Mouse (Mus musculus) lung, postnatal 14 days (tissue): ENCODE measurements around the gene Hsd17b12.
A peak's percentile ranks its signal among the peaks of the same experiment; 100 is the strongest.

Source experiments
- DNase-seq: peaks from one replicate; pipeline ENCODE4 v3.0.0; 2021

Gene Hsd17b12

DNA sequence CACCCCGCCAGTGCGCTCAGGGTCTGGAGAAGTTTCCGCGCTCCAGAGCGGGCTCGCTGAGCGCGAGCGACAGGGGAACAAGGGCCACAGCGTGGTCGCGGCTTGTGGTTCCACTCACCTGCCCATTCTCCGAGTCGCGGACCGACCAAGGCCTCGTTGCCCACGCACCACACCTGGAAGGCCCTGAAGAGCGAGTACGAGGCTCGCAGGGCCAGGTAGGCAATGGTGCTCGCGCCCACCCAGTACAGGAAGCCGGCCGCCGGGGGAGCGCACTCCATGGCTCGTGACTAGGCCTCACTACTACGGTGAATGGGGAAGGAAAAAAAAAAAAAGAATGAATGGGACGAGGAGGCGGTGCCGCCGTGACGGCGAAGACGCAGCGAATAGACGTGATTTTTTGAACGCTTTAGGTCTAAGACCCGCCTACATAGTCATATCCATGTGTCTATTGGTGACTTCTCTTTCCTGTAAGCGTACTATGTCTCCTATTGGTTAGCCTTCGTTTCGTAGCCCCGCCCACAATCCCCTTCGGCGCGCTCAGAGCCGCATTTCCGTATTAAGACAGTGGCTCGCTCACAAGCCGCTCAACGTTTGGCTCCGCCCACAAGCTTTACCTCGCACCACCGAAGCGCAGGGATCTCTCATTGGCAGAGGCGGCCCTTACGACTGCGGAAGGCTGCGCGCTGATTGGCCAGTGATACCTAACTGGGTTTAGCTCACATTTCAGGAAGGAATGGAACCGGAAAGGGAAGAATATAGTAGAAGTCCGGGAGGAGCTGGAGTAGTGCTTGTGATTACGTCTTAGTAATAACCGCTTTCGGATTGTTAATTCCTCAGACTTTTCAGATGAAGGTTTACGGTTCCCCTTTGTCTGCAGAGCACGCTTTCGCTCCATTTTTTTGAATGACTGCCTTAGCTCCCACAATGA is at the start of gene Hsd17b12:
Gene Hsd17b12, minus strand, starts transcription at position 373 of the 928 bp plus-strand sequence.
- peak; percentile 99 for DNase-seq

DNA sequence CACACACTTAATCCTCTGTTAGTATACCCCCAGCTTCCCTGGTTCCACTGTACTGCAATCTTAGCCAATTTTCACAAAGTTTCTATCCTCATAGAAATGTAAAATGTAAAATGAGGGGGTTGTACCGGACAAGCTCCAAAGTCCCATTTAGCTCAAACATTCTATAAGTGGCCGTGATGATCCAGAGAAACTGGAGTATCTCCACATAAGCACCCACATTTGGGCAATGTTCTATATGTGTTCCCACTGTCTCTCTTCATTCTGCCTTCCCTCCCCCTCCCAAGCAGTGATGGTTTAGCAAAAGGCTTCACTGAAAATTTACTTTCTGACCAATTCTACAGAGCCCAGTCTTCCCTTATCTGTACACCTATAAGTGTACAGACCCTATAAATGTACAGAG is 27.1 kb upstream of the Hsd17b12 start:
- no peak for DNase-seq

DNA sequence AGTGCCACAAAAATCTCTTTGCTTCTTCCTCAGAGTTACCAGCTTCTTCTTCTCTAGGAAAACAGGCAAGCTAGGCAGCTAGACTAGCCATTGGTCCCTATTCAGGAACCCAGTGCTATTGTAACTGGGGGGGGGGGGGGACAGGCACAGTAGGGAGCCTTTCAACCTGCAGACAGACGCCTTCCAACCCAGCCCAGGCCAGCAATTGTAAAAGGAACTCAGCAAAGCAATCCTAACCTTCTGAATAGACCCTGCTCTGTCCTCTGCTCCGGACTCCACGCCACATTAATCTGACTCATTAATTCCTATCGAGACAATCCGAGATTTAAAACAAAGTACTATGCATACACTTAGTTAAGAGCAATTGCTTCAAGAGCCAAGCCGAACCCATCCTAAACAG is 26.4 kb upstream of the Hsd17b12 start:
- no peak for DNase-seq

DNA sequence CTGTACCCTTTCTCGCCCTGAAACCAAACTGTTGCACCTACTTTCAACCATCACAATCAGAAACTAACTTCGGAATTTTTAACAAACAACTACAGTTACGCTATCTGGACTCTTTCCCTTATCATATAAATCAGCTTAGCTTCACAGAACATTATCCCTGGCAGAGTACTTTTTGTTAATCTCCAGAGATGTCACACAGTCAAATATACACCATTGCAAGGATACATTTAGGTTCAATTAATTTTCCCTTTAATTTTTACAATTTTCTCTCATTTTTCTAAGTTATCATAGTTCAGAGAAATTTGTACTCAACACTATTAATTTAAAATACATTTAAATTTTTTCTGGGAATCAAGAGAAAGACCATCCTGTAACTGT is 21.3 kb upstream of the Hsd17b12 start:
- no peak for DNase-seq

DNA sequence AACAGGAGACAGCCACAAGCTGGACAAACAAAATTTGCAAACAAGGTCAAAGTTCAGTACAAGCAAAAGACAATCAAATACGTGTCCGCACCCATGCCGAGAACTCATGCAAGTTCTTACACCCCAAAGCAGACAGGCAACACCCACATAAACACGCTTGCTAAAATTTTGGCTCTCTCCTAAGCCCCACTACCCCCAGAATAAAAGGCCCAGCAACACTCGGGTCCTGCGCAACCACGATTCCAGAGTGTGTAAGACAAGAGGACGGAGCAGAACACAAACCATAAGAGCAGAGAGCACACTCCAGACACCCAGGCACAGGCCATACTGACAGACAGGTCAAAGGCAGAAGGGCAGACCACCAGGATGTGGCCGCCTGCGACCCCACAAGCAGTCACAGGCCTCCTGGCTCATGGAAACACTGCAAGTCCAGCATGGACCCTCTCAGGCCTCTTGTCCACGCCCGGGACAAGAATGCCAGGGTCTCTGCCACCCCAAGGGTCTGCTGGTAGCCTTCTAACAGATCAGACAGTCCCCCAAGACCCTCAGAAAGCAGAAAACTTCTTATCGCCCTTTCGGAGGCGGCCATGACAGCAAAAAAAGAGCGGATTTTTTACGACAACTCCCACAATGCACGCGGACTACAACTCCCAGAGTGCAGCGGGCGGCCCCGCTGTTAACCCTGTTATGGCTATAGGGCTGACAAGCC is 20.7 kb upstream of the Hsd17b12 start:
- peak; percentile 85 for DNase-seq

DNA sequence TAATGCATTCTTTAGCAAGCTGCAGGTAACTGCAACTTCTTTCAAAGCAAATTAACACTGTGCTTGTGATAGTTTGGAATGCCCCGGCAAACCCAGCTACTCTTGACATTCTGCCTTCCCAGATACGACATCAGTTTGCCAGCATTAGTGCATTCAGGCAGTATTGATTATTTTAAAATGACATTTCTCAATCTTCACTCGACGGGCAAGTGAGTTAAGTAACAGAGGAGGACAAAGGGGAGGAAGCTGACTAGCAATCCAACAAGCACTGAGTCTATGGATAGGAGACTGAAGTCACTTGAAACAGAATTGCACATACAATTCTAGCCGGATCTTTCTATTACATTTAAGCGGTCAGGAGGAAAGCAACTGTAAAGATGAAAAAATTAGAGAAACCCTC is 19.5 kb upstream of the Hsd17b12 start:
- no peak for DNase-seq

DNA sequence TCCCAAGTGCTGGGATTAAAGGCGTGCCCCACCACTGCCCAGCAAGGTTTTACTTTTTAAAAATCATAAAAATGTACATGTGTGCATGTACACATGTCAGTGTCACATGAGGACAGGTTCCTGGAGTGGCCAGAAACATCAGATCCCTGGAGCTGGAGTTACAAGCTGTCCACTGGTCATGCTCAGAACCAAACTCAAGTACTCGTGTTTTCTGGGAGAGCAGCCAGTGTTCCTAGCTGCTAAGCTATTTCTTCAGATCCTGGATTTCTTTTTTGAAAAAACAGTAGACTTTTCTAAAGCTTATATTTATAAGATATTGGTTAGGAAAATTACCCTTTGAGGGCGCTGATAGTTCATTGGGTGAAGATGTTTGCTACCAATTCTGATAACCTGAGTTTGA is 18.6 kb upstream of the Hsd17b12 start:
- DNase-seq, result no peak

DNA sequence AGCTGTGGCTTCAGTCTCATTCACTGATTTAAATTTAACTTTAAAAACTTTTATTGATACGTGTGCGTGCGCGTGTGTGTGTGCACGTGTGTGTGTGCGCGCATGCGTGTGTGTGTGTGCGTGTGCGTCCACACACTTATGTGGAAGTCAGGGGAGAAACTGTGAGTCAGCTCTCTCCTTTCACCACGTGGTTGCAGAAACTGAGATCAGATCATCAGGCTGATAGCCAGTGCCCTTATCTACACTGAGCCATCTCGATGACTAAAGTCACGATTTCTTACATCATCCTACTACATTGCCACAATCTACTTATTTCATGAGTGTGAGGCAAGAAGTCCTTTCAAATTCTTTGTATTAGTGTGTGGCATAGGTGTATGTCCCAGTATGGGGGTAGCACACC is 15.8 kb upstream of the Hsd17b12 start:
- DNase-seq, result no peak

DNA sequence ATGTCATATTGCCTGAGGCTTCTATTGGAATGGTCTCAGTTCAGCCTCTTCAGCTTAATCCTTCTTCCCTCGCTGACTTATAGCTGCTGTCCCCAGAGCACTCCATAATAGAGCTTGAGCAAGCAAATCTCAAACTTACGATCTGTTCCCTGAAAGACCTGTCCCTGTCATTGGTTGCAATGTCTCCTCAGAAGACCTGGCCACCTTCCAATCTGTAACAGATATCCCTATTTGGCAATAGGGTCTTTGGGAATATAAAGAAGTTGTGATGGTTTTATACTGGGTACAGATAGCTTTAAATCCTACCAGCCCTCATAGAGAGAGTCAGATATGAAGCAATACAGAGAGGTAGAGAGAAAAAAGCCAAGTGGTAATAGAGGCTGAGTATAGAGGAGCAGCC is 5.4 kb upstream of the Hsd17b12 start:
- DNase-seq, result no peak

DNA sequence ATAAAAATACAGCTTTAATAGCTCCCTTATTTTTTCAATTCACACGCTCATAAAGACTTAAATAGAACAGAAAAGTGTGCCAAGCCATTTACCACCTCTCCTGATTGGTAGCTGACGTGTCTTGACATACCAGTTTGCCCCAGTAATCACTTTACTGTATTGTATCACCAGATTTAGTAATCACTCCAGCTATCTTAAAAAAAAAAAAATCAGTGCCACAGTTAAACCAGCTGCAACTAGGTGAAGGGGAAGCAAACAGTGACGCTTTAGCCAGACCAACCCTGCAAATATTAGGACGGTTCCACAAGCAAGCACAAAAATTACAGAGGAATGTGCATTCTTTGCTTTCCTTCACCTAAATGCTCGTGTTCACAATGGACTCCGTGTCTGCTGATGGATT is 4.4 kb upstream of the Hsd17b12 start:
- DNase-seq, result no peak

DNA sequence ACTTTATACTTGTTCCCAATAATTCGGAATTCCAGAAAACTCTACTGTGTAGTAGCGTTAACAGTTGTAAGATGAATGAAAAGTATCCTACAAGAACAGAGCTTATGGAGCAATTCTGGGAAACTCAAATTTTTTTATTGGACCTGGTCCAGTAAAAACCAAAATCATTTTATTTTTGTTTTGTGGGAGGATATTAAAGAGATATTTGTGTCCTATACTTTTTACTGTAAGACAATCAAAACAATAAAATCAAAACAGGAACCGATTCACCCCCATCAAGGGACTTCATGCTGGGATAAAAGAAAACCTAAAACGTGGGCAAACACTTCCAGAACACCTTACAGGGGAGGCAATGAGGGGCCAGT is 738 bp upstream of the Hsd17b12 start:
- DNase-seq, result no peak

DNA sequence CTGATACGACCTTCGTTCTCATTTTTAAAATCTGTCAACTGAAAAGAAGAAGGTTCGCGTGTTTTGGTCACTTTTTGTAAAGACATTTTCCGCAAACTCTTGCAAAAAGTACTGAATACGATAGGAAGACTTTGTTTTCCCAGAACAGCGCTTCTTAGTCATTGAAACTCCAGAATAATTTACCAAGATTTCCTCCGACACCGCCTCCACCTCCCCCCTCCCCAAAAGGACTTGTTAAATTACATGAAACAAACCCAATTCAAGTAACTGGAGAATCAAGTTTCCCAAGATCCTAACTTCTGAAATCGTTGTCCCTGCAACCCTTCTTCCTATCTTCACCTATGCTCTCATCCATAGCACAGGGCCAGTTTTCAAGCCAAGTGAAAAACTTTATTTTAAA is 713 bp downstream of the Hsd17b12 start:
- no peak for DNase-seq

DNA sequence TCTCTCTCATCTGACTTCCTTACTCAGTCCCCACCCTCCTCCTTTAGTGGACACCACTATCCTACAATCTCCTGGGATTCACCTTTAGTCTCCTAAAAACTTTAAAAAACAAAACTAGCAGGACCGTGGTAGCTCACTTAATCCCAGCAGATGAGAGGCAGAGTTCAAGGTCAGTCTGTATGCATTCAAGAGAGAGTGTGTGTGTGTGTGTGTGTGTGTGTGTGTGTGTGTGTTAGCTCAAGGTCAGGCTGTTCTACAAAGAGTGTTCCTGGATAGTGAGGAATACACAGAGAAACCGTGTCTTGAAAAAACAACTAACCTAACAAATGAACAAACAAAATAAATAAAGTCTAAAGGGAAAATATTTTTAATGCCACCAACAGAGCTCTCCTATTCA is 12.6 kb downstream of the Hsd17b12 start:
- no peak for DNase-seq

DNA sequence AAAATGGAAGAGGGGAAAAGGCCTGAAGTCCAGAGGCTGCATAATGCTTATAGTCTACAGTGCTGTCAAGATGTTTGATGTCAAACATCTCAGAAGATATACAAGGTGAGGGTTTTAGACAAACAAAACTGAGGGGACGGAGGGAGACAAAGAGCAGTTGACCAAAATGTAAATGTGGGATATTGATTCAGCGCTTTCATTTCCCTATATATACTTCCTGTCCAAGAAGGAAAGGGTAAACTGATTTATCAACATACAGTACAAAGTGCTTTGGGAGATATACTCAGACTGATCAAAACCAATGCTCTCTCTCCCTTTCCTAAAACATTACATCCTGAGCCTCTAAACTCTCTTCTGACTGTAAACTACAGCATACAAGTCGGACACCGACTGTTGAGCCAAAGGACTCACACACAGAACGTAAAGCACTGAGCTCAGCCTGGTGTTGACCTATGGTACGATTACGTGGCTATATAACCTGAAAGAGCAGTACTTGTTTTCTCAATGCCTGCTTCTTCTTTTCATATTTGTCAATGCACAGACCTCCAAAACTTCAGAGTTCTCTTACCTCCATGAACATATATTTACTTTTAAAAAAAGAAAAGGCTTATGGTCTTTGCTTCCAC is 13.1 kb downstream of the Hsd17b12 start:
- DNase-seq, result no peak

DNA sequence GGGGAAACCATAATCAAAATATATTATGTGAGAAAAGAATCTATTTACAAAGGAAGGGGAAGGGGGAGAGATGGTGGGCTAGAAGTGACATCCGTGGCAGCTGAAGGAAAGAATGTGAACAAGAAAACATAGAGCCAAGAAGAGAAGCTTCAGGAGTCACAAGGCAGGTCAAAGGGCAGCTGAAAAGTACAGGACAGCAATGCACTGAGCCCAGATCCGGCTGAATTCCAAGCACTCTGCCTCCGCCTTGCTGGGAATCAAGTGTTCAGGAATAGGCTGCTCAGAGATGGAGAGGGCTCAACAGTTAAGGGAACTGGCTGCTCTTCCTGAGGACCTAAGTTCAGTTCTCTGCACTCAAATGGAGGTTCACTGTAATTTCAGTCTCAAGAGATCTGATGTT is 16.5 kb downstream of the Hsd17b12 start:
- no peak for DNase-seq

DNA sequence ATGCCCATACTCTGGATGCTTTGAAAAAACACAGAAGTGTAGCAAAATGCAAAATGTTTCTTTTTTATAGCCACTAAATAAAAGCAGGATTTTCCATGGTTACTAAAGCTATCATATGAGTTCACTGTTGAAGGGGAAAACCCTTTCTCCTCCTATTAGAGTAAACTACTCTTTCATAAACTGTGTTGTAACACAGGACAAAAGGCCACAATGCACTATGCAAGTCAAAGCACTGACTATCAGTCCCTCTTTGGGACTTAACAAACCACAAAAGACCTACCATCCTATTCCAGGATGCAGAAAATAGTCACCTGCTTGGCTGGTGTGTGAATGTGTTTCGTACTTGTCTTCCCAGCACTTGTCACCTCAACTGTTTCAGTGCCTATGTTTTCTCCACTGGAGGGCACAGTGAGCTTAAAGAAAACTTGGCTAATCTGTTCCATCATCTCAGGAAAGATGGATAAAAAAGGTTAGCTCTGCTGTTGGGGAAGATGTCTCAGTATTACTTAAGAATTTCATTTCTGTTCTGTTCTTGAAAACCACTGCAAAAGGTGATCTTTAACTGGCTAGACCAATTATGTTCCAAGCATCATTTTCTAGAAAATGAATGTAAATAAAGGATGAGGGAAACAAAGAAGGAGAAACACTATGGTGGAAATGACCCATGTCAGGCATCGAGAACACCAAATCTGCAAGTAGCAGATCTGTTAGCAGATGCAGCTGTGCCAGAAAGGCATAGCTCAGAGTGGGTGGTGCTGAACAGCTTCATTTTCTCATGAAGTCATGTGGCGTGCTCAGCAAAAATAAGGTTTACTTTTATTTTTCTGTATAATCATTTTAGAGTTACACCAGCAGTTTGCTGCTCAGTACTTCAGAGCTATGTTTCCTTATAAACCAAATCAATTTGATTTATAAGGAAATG is 19.0 kb downstream of the Hsd17b12 start:
- DNase-seq, result no peak

DNA sequence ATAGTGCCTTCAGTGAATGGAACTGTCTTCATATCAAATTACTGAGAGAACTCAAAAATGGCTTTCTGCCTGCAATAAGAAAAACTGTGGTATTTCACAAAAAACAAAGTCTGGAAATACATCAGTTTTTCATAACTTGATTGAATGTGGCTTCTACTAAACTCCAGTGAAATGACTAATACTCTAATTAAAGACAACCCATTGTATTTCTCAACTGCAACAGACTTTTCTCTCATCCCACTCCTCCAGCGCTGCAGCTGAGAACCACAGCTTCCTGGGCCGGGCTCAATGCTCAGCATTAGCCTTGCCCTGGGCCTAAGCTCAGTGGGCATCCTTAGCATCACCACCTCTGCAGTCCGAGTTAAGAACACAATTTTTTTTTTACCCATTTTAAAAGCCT is 20.9 kb downstream of the Hsd17b12 start:
- no peak for DNase-seq

DNA sequence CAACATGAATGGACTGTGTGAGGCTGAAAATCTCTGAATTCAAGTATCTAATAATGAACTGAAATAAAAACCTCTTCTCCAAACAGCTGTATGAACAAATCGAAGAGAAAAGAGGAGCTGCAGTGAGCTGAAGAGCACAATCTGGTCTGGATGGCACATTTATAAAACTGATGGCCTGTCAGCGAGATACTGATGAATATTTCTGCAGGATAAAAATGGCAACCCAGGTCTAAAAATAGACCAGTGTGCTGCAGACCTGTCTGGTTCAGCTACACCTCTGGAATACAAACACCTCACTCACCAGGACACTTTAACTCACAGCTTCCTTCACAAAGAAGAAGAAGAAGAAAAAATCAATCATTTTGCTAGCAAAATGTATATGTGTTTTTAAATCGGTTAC is 29.3 kb downstream of the Hsd17b12 start:
- DNase-seq, result no peak

DNA sequence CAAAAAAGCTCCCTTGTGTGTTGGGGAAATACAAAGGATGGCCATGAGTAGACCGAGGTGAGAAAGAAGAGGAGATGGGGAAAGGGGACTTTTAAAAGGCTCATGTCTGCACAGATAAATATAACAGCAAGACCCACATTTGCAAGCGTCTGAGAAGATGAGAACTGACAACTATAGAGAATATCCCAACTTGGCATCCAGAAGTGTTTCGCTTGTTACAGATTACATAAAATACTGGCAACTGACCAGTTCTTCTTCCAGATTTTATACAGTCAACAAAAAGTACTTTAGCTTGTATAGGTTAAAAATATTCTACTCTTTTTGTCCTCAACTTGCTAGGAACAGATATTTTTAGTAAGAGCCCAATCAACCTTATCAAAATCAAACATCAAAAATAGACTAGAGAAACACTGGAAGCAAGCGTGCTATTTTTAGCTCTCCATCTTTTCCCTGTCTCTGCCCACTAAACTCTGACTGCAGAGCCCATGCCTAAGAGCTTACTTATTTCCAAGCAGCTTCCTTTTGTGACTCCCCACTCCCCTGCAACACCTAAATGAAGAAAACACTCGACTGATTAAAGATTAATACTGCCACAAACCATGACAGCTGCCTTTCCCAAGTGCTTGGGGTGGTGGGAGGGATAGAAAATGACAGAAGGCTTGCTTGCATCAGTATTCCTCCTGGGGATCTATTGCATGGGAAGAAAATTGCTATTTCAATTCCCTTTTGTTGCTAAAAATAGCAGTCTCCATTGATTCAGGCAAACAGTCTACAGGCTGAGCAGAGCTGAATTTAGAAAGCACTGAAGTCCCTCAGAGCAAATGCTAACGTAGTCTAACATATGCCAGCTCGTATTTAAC is 35.4 kb downstream of the Hsd17b12 start:
- DNase-seq, result no peak

DNA sequence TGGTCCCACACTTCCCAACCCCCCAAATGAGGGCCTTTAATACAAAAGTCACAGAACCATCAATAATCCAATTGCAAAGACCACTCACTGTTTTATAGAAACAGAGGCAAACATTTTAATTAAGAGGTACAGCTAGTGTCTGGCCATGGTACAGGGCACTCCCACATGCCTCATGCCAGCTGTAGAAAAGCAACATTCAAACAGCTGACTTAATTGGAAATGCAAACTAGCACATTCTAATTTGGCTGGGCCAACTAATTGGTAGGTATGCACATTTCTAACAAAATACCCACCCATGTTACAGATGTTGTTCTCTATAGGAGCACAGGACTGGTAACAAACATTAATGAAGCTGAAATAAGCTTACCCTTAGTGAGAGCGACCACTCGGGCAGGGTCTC is 54.0 kb downstream of the Hsd17b12 start:
- DNase-seq, result no peak

DNA sequence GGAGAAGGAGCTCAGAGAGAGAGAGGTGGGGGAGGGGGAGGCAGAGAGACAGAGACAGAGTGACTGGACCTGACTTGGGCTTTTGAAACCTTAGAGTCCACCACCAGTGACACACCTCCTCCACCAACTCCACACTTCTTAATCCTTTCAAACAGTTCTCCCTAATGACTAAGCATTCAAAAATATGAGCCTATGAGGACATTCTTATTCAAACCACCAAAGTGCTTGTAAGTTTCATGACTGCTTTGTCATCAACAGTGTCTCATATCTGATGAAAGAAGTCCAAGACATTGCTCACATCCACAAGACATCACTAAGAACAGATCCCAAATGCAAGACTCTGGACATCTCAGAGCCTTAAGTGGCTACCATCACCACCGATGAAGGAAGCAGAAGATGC is 67.9 kb downstream of the Hsd17b12 start:
- DNase-seq, result no peak

DNA sequence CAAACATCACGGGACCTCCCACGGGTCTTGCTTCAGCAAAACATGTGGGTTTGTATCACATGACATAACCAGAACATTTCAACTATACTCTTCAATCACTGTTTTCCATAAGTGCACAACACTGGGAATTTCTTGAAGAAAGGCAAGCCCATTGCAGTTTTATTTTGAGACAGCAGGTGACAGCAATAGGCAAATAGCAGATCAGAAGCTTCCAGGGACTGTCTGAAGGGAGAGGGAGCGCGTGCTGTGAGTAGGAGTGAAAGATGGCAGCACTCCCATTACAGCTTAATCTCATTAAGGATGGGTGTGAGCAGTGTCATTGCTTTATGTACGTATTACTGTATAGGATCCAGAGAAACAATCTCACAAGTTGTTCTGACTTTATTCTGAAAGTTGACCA is 88.3 kb downstream of the Hsd17b12 start:
- DNase-seq, result no peak
